Mouse (Mus musculus) thymus, adult 2 months (tissue): Measurements from ENCODE around the gene Kat5.

Experiments used
- CTCF ChIP-seq: fragments of 200-500 bp; IDR thresholded peaks from 2 replicates; pipeline ENCODE4 v1.5.1; 2012; ENCODE audit warnings: mild to moderate bottlenecking, control low read depth, low read length, moderate library complexity, borderline replicate concordance; ENCODE audit not compliant: control insufficient read depth, poor library complexity, insufficient read depth; ENCODE audit errors: extremely low read depth
- POLR2A ChIP-seq: fragments of 200-500 bp; IDR thresholded peaks from 2 replicates; pipeline ENCODE4 v1.6.1; 2012; ENCODE audit warnings: mild to moderate bottlenecking, low read length, control low read depth, moderate library complexity; ENCODE audit not compliant: control insufficient read depth, poor library complexity, insufficient read depth; ENCODE audit errors: extremely low read depth

DNA sequence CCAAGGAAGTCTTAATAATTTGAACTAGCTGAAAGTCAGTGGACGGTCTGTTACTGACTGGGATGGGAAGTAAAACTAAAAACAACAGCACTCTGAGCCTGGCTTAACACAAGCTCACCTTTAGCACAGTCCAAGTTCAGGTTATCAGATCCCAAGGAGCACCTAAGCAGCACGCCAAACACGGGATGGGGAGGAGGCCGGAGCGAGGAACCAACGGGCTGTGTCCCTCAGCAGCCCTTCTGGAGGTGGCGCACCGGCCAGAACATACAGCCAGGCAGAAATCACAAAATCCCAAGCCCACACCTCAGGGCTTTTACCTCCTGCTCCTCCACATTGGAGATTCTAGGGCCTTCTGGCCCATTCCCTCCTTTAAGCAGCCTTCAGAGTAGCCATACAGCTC is 51.3 kb downstream of the Kat5 start:
- no peak for TF ChIP-seq POLR2A
- TF ChIP-seq CTCF, result no peak
